Mouse (Mus musculus): ENCODE measurements at regions not wholly inside any gene's neighbourhood (a gene's known extent, or its start where the extent isn't known, plus 50 kb on each side); places are given as distances from the start of the nearest gene placed in this dataset.

DNA sequence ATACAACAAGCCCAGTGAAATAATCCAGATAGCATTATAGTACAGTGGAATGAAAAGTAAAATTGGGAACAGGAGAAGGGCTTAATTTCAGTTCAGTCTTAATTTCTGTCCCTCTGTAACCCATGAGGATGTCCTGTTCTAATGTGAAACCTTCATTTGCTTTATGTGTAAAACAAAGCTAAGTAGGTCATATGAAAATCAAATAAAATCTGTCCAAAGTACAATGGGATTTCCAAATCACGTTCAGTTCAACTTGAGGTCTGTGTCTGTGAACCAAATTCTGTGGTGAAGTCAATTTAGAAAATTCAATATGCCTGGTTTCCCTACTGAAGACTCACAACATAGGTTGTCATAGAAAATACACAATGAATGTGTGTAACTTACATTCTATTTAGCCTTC is 74.4 kb upstream of the Dab2 start:
- no peak for DNase-seq

DNA sequence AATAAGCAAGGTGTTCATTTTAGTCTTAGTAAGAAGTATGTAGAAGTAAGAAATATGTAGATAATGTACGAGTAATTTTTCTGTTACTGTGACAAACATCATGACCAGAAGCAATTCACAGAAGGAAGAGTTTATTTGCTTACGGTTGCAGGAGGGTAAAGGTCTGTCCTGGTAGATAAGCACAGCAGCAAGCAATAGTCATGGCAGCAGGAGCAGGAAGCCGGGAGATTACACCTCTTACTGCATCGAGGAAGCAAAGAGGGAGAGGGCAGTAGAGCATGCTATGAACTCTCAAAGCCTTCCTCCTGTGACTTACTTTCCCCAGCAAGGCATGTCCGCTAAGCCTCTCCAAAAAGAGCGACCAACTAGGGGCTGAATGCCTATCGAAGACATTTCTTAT is 69.0 kb upstream of the Dab2 start:
- no peak for DNase-seq

DNA sequence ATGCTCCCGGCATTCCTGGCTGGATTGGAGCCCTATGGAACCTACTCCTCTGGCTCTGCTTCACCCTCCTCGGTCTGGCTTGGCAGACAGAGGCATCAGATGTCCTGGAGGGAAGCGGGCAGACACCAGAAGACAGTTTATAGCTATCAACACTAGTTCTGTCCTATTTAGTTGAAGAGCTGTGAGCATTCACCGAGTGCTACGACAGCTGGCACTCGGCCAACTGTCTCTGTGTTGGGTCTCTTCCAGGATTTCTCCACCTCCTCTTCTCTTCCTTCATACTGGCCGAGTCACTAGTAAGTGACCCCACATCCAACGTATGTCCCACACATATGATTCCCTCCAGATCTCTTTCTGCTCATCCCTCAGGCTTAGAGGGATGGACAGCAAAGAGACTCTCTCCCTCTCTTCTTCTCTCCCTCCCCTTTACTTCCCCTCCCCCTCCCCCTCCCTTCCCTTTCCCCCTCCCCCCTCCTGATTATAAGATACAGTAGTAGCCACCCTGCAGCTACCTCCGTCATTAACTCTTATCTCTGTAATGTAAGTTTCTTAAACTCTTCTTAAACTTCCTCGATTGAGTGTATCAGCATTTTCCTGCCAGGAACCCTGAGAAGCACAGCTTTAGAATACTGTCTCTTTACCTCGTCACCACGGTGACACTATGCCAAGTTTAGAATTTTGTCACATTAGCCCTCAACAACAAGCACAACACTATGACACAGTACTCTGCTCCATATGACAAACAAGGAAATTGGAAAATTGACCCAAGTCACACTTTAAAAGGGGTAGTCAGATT is 68.1 kb upstream of the Dab2 start:
- no peak for DNase-seq

DNA sequence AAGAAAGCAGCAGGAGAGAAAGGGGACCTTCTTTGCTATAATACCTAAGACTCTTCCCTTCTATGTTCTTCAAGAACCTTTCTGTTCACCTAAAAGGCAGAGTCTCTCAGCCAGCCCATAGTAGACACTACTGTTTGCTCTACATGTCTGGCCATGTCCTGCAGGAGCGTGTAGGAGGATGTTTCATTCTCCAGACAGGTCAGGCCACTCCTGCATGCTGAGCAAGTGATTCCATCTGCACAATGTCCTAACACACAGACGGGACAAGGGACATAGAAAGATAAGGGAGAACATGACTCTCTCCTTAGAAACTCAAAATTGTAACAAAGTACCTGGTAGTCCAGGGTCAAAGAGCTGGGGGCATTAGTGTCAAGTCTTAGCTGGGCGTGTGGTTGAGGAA is 66.0 kb upstream of the Dab2 start:
- DNase-seq = no peak

DNA sequence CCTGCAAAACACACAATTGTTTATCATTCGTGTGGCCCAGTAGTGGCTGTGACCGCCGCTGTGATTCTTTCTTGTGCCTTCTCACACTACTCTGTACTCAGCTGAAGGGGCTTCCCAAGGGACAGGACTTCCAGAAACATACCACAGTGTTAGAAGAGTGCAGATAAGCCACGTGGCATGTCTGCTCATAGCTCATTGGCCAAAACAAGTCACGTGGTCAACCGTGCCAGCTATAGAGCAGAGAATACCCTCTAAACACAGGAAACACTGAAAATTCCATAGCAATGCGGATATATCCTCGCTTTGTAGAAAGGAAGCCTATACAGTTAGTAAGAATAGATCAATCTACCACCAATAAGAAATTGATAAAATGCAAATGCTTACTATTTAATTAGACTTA is 63.0 kb upstream of the Dab2 start:
- no peak for DNase-seq

DNA sequence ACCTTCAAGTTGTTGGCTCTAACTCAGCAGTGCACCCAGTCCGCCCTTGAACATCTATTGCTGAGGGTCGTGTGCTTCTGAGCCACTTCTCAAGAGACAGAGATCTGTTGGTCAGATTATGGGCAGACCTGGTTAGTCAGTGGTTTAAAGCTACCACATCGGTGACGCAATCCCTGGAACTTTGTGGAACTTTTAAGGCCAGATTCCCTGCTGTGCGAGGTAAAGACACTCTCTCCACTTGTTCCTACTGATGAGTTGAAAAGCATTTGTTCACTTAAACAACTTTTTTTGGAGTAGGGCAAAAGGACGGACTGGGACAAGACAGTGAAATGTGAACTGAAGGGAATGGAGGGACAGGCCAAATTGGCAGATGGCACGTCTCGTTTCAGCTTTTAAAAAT is 61.9 kb upstream of the Dab2 start:
- peak; percentile 34 for DNase-seq

DNA sequence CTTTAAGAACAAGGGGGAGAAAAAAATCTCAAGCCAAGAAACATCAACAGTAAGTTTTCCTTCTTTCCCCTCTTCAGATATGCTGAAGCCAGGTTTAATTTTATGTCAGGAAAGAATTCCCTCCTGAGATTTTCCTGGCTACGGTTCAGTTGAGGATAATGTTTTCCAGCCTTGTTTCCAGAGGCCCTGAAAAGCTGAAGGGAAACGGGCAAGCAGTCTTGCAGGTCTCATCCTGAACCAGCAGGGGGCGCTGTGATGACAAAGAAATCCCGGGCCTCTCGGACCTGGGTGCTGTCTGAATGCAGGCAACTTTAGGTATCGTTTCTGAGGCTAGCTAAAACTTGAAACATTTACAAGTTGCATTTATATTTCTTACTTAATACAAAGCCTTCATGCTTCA is 61.5 kb upstream of the Dab2 start:
- peak; percentile 90 for DNase-seq

DNA sequence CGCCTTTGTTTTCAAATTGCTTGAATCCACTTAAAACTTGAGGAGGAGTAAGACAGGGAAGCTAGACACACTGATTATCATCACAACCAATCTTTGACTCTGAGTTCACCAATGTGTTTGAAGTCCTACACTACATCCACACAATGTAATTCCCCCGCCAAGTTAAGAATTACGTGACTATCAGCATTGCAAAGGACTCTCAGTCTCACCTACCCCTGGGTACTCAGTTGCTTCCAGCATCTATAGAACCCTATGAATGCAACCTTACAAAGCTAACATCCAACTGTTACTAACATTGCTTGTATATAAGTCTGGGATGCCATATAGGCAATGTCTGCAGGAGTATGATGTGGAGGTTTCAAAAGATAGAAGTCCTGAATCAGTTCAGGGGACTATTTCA is 60.8 kb upstream of the Dab2 start:
- no peak for DNase-seq

DNA sequence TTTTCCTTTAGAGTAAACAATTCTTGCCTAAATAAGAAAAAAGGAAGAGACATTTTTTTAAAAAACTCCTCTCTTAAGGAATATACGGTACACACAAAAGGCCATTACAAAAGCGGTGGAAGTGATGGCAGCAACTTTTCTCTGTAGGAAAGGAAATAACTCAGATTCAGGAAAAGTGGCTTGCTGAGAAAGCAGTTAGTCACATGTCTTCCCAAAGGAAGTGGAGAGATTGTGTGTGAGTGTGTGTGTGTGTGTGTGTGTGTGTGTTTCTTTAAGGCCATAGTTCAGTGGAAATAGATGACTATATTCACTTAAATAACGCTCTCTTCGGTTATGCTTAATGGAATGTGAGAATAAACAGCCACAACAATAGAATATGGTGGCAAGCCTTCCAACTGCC is 57.5 kb upstream of the Dab2 start:
- DNase-seq = peak; percentile 54

DNA sequence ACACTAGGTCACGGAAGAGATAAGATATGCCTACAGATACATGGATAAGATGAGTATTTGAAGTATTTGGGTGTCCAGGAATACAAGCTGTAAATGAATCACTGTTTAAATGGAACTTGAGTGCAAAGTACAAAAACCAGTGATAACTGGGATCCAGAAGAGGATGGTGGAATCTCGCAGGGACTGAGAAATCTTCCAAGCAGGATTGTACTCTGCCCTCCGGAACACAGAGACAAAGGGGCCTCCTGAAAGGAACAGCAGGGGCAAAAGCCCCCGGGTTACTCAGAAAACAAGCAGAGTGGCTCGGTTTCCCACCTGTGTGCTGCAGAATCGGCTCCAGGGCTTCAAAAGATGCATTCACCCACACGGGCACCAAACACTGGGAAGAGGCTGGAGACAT is 55.2 kb upstream of the Dab2 start:
- DNase-seq = peak; percentile 86

DNA sequence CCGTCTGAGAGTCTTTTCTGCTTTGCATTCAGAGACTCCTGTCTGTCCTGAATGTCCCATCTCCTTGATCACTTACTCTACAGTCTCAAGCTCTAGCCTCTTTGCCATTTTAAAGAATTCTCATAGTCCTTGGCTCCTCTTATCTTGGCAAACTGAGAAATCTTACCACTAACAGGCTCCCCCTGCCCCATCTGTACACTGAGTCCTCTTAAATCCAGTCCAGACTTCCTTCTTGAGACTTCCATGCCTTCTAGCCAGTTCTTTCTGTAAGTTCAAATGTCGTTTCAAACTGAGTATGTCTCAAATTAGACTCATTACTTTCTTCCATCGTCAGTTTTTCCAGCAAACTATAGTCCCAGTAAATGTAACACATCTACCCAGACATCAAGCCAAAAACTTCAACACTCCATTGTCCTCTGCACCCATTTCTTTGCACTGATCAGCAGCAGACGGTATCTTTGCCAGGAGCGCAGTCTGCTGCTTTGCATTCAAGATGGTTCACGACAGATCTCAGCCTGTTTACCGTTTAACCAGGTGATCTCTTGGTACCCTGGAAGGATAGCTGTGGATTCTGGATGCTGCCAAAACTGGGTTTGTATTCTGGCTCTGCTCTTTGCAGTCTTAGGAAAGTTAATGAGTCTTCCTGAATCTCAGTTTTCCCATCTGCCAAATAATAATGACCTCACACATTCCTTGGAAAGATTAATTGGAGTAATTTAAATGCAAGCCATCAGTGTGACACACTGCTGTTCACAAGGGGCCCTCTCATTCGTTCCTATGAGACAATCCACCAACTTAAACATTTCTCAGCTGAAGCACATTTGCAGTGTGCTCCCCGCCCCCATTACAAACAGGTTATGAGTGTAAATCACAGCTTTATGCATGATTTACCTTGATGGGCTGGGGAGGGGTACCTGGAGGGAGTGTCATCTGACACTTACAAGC is 53.4 kb upstream of the Dab2 start:
- peak; percentile 46 for DNase-seq

DNA sequence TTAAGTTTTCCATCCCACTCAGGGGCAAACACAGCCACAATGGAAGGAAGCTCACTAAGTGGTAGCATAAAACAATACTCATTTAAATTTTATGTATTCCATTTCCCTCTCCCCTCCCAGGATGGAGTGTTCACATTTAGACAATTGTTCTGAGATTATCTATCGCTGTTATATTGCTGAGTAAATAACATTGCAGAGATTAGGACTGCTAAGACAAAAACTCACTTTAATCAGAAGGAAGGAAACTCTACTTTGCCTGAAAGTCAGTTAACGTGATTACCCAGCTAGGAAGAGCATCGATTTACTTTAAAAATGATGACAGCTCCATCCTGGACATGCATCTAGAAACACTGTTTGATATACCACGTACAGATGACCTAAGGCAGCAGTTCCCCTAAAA is 51.1 kb upstream of the Dab2 start:
- no peak for DNase-seq
